ENCODE assay signal across 23 mouse cellular contexts in the genomic region with DNA sequence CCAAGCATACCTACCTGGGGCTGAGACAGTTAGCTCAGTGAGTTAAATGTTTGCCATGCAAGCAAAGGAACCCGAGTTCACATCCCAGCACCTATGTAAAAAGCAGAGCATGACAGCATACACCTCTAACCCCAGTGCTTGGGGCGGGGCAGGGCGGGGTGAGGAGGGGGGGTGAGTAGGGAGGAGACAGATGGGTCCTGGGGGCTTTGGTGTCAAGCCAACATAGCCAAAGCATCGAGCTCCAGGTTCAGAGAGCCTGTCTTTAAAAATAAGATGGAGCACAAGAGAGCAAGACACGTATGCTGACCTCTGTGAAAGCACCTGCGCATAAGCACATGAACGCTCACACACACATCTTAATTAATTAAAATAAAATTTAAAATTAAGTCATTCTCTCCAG. TPM values are rescaled to one million over a fixed set of nuclear protein-coding genes. Genes with fewer than 3 reads are reported as not detected.
DNase-seq lines count a peak whose midpoint lies in the region; ATAC-seq lines count a peak whose summit lies in the region.
"Had no signal": no experiment of that assay in that cellular context is flagged by ENCODE, and none has a peak within 500 bp of the region (broad histone marks: within the 10 kb centered on the region; RNA-seq: fewer than 3 reads in every experiment).

No protein-coding gene starts in this region.

- 84% methylated on average over 7 of the region's 7 CpGs for WGBS in hindbrain, embryonic 15.5 days
- WGBS in hindbrain, embryonic 14.5 days: 85% methylated on average over 7 of the region's 7 CpGs
- 93% methylated on average over 7 of the region's 7 CpGs for WGBS in midbrain, embryonic 11.5 days
- WGBS in midbrain, embryonic 10.5 days: 91% methylated on average over 7 of the region's 7 CpGs

- no peaks in the 10 kb centered on the region for H3K9me3 ChIP-seq in hindbrain, embryonic 15.5 days
- no peaks in the 10 kb centered on the region for H3K9me3 ChIP-seq in hindbrain, embryonic 14.5 days (ENCODE audit: control insufficient read depth, low read length)
- no peaks in the 10 kb centered on the region for H3K9me3 ChIP-seq in midbrain, embryonic 11.5 days (ENCODE audit: control insufficient read depth, low read length)
- H3K9me3 ChIP-seq in midbrain, embryonic 10.5 days (replicated peaks): no peaks in the 10 kb centered on the region
- H3K9me3 ChIP-seq: embryonic facial prominence, embryonic 10.5 days; embryonic facial prominence, embryonic 12.5 days; forebrain, embryonic 13.5 days; forebrain, embryonic 15.5 days; G1E had no signal

- ATAC-seq in hindbrain, embryonic 15.5 days (ENCODE audit: low FRiP score, low read depth): 0 out of 2 replicates have a peak, but pooled peaks have one; percentile 28
- no peak for ATAC-seq in hindbrain, embryonic 14.5 days (ENCODE audit: low FRiP score)
- ATAC-seq in midbrain, embryonic 11.5 days (ENCODE audit: low FRiP score): no peak
- ATAC-seq: activated CD4-positive, CD25-positive, alpha-beta regulatory T cell, adult 4 months; CD4-positive, CD25-positive, alpha-beta regulatory T cell, adult 4 months; forebrain, embryonic 13.5 days; forebrain, embryonic 15.5 days; forebrain, postnatal 0 days; Patski had no signal

- H3K27me3 ChIP-seq in hindbrain, embryonic 15.5 days: no peaks in the 10 kb centered on the region
- no peaks in the 10 kb centered on the region for H3K27me3 ChIP-seq in hindbrain, embryonic 14.5 days (ENCODE audit: control insufficient read depth, insufficient read depth, low read length)
- no peaks in the 10 kb centered on the region for H3K27me3 ChIP-seq in midbrain, embryonic 11.5 days (ENCODE audit: control insufficient read depth, insufficient read depth, low read length)
- no peaks in the 10 kb centered on the region for H3K27me3 ChIP-seq in midbrain, embryonic 10.5 days (ENCODE audit: low read depth, poor library complexity, severe bottlenecking)
- H3K27me3 ChIP-seq: CH12.LX; embryonic facial prominence, embryonic 12.5 days; forebrain, embryonic 13.5 days; forebrain, embryonic 15.5 days; Patski had no signal

- H3K36me3 ChIP-seq in hindbrain, embryonic 15.5 days: no peaks in the 10 kb centered on the region
- peaks cover 10% of the 10 kb centered on the region; the same call in 1 of the 2 replicates for H3K36me3 ChIP-seq in hindbrain, embryonic 14.5 days (replicated peaks; ENCODE audit: control insufficient read depth, insufficient read depth)
- no peaks in the 10 kb centered on the region for H3K36me3 ChIP-seq in midbrain, embryonic 11.5 days (ENCODE audit: control insufficient read depth, insufficient read depth, low read length)
- H3K36me3 ChIP-seq in midbrain, embryonic 10.5 days: peaks cover 50% of the 10 kb centered on the region

- H3K4me2 ChIP-seq in hindbrain, embryonic 15.5 days: no peak overlapping the region
- no peak overlapping the region for H3K4me2 ChIP-seq in hindbrain, embryonic 14.5 days (replicated peaks)
- no peak overlapping the region for H3K4me2 ChIP-seq in midbrain, embryonic 11.5 days
- H3K4me2 ChIP-seq: embryonic facial prominence, embryonic 12.5 days; forebrain, embryonic 13.5 days; forebrain, embryonic 15.5 days had no signal

- no peak overlapping the region for H3K4me3 ChIP-seq in hindbrain, embryonic 15.5 days
- H3K4me3 ChIP-seq in hindbrain, embryonic 14.5 days (replicated peaks; ENCODE audit: low read length): no peak overlapping the region
- H3K4me3 ChIP-seq in midbrain, embryonic 11.5 days (ENCODE audit: low read depth, low read length): no peak overlapping the region
- H3K4me3 ChIP-seq in midbrain, embryonic 10.5 days: no peak overlapping the region
- H3K4me3 ChIP-seq: embryonic facial prominence, embryonic 10.5 days; embryonic facial prominence, embryonic 12.5 days; forebrain, embryonic 13.5 days; forebrain, embryonic 15.5 days had no signal

- peak; percentile 56 to 66 for DNase-seq in cerebellum, postnatal 10 days
- DNase-seq in cerebellum, postnatal 4 days (ENCODE audit: low spot score in 2 of 2): no peak
- DNase-seq in hindbrain, embryonic 14.5 days (ENCODE audit: low spot score): no peak
- peak; percentile 62 for DNase-seq in midbrain, embryonic 11.5 days (ENCODE audit: low spot score, missing footprints)
- DNase-seq in midbrain, embryonic 10.5 days (ENCODE audit: low spot score): no peak
- DNase-seq: adrenal gland, adult 8-10 months; adrenal gland, postnatal 14 days; adrenal gland, postnatal 36 days; B cell, adult 2 months; cerebellum, adult 18-20 months; cerebellum, adult 8-10 months; cerebellum, adult 9-11 months; forebrain, postnatal 0 days had no signal

- H3K4me1 ChIP-seq in hindbrain, embryonic 15.5 days (replicated peaks): peaks cover 24% of the 10 kb centered on the region
- peaks cover 6% of the 10 kb centered on the region; the same call in 1 of the 2 replicates for H3K4me1 ChIP-seq in hindbrain, embryonic 14.5 days (replicated peaks; ENCODE audit: control insufficient read depth, insufficient read depth, low read length)
- H3K4me1 ChIP-seq in midbrain, embryonic 11.5 days (ENCODE audit: control insufficient read depth, insufficient read depth, low read length): no peaks in the 10 kb centered on the region; the same call in 1 of the 2 replicates
- H3K4me1 ChIP-seq in midbrain, embryonic 10.5 days: 0 out of 2 replicates have a peak, but pooled peaks cover 6% of the 10 kb centered on the region
- H3K4me1 ChIP-seq: embryonic facial prominence, embryonic 12.5 days had no signal

- H3K27ac ChIP-seq in hindbrain, embryonic 15.5 days (replicated peaks): no peak overlapping the region
- no peak overlapping the region for H3K27ac ChIP-seq in hindbrain, embryonic 14.5 days
- H3K27ac ChIP-seq in midbrain, embryonic 11.5 days (ENCODE audit: low read depth, low read length): no peak overlapping the region
- H3K27ac ChIP-seq in midbrain, embryonic 10.5 days (replicated peaks): no peak overlapping the region
- H3K27ac ChIP-seq: embryonic facial prominence, embryonic 10.5 days; embryonic facial prominence, embryonic 12.5 days; forebrain, embryonic 13.5 days; forebrain, embryonic 15.5 days had no signal

- H3K9ac ChIP-seq in hindbrain, embryonic 15.5 days: no peak overlapping the region
- no peak overlapping the region for H3K9ac ChIP-seq in hindbrain, embryonic 14.5 days
- no peak overlapping the region for H3K9ac ChIP-seq in midbrain, embryonic 11.5 days (ENCODE audit: low read length)
- H3K9ac ChIP-seq: embryonic facial prominence, embryonic 12.5 days; forebrain, embryonic 13.5 days; forebrain, embryonic 15.5 days; forebrain, postnatal 0 days had no signal

RNA-seq across cellular contexts. Expression of a gene that starts 12.8 kb away (rescaled TPM):
- polyA plus RNA-seq in hindbrain, embryonic 15.5 days (2015; fragmentation: Nextera tagmentation; extraction: Ambion mirVana): 26.7 and 28.9 TPM in 2 replicates
- polyA plus RNA-seq in hindbrain, embryonic 14.5 days (2014; fragmentation: Nextera tagmentation; extraction: Ambion mirVana): 59.5 and 62.9 TPM in 2 replicates
- 32.7 and 35.3 TPM in 2 replicates for polyA plus RNA-seq in midbrain, embryonic 11.5 days (2014; fragmentation: Nextera tagmentation; extraction: Ambion mirVana)
- 11.1 and 14.4 TPM in 2 replicates for polyA plus RNA-seq in midbrain, embryonic 10.5 days (2016; fragmentation: Nextera tagmentation; extraction: Ambion mirVana)

Comparison
In these comparisons a context has a peak if more than half of its experiments do, and no peak if none do; other contexts are left out.
1. DNase-seq: peak in cerebellum, postnatal 10 days (2 of 2) and midbrain, embryonic 11.5 days (single experiment); none in cerebellum, postnatal 4 days (0 of 2), hindbrain, embryonic 14.5 days (single experiment) and midbrain, embryonic 10.5 days (single experiment).